Mouse (Mus musculus) megakaryocyte, embryonic 14.5 days (primary cell): ENCODE results near the gene Pkd1l1.

Experiments
- FLI1 ChIP-seq: IDR thresholded peaks from 2 replicates; pipeline ENCODE4 v1.6.1; 2012; ENCODE audit warnings: low read length, inconsistent platforms, mixed read lengths
- GATA1 ChIP-seq: IDR thresholded peaks from 3 replicates; pipeline ENCODE4 v1.6.1; 2012; ENCODE audit warnings: mixed read lengths, low read length, inconsistent platforms, borderline replicate concordance

GRCm38 (mm10) chr11:8809644-8810043 is 163.4 kb downstream of the Pkd1l1 start:
- TF ChIP-seq FLI1 (no peak), GATA1 (no peak)
